Mouse (Mus musculus) CH12.LX (cell line): ENCODE data around the gene Ly6g6d. TPM values are rescaled to one million over a fixed set of nuclear protein-coding genes. Genes with fewer than 3 reads are reported as not detected.

Experiments used
- DNase-seq: peaks from one replicate; pipeline ENCODE4 v3.0.0-alpha.2; 2013; ENCODE audit errors: extremely low read depth
- H3K27ac ChIP-seq: 2 replicates; pipeline ENCODE4 v1.5.1; 2012; ENCODE audit warnings: low read depth, mild to moderate bottlenecking, control low read depth, moderate library complexity; ENCODE audit not compliant: insufficient read depth
- H3K27me3 ChIP-seq: replicated peaks from 2 replicates; pipeline ENCODE3; 2012; ENCODE audit warnings: inconsistent platforms
- H3K36me3 ChIP-seq, 2 experiments: replicated peaks in 1 of 2; 2 replicates each; pipeline versions ENCODE3 to v1.6.1; 2012; ENCODE audit warnings: inconsistent platforms in 1 of 2, low read length in 1 of 2, mild to moderate bottlenecking in 1 of 2, mixed read lengths in 1 of 2, moderate library complexity in 1 of 2; ENCODE audit not compliant: control insufficient read depth in 1 of 2, insufficient read depth in 1 of 2
- H3K4me1 ChIP-seq, 2 experiments: 2 replicates each; pipeline ENCODE4 v1.6.1; 2012; ENCODE audit warnings: inconsistent platforms in 1 of 2, moderate library complexity in 1 of 2; ENCODE audit not compliant: insufficient read depth in 2 of 2, control insufficient read depth in 1 of 2
- H3K4me2 ChIP-seq: 2 replicates; pipeline ENCODE4 v1.6.1; 2012; ENCODE audit warnings: low read depth, mild to moderate bottlenecking, control low read depth; ENCODE audit not compliant: poor library complexity, insufficient read depth, severe bottlenecking
- H3K4me3 ChIP-seq, 3 experiments: fragments of 150-350 bp in 1 of 3; sonication (generic) in 1 of 3; replicated peaks in 1 of 3; 2 replicates each; pipeline versions ENCODE3 to v1.5.1; 2011 to 2012; ENCODE audit warnings: low read depth in 2 of 3, low read length in 2 of 3, mild to moderate bottlenecking in 2 of 3, moderate library complexity in 2 of 3, control low read depth in 1 of 3, improper control_type of control experiment in 1 of 3, inconsistent platforms in 1 of 3, mixed read lengths in 1 of 3; ENCODE audit not compliant: poor library complexity in 1 of 3
- H3K79me2 ChIP-seq: replicated peaks from 2 replicates; pipeline ENCODE4 v1.6.1; 2012; ENCODE audit warnings: mild to moderate bottlenecking, moderate library complexity; ENCODE audit not compliant: control insufficient read depth, poor library complexity, insufficient read depth, severe bottlenecking; ENCODE audit errors: extremely low read depth
- H3K9ac ChIP-seq: 2 replicates; pipeline ENCODE4 v1.6.1; 2012; ENCODE audit warnings: low read depth, mild to moderate bottlenecking, control low read depth, moderate library complexity; ENCODE audit not compliant: insufficient read depth
- H3K9me3 ChIP-seq: replicated peaks from 2 replicates; pipeline ENCODE3; 2012; ENCODE audit warnings: low read length, inconsistent platforms, mixed read lengths
- CTCF ChIP-seq, 2 experiments: IDR thresholded peaks in 1 of 2; conservative IDR thresholded peaks in 1 of 2; 2 replicates each; pipeline ENCODE4 v1.5.1; 2011 to 2012; ENCODE audit warnings: low read depth in 2 of 2, low read length in 2 of 2, improper control_type of control experiment in 1 of 2, inconsistent platforms in 1 of 2, mild to moderate bottlenecking in 1 of 2, moderate library complexity in 1 of 2
- E2F4 ChIP-seq: IDR thresholded peaks from 2 replicates; pipeline ENCODE4 v1.6.1; 2011; ENCODE audit warnings: low read depth, low read length, improper control_type of control experiment; ENCODE audit not compliant: insufficient replicate concordance
- ETS1 ChIP-seq: conservative IDR thresholded peaks from 2 replicates; pipeline ENCODE4 v1.6.1; 2012; ENCODE audit warnings: low read depth, mild to moderate bottlenecking, inconsistent platforms, low read length, improper control_type of control experiment, moderate library complexity
- GABPA ChIP-seq: IDR thresholded peaks from 2 replicates; pipeline ENCODE4 v1.6.1; 2012; ENCODE audit warnings: low read depth, low read length, improper control_type of control experiment, inconsistent platforms; ENCODE audit not compliant: insufficient replicate concordance
- IRF4 ChIP-seq: IDR thresholded peaks from 2 replicates; pipeline ENCODE4 v1.6.1; 2014; ENCODE audit warnings: low read depth, mild to moderate bottlenecking, inconsistent platforms, low read length, improper control_type of control experiment
- JUND ChIP-seq: conservative IDR thresholded peaks from 2 replicates; pipeline ENCODE4 v1.6.1; 2011; ENCODE audit warnings: low read depth, low read length, improper control_type of control experiment
- KAT2A ChIP-seq: IDR thresholded peaks from 2 replicates; pipeline ENCODE4 v1.6.1; 2012; ENCODE audit warnings: low read length, improper control_type of control experiment, inconsistent platforms; ENCODE audit not compliant: insufficient replicate concordance
- MAZ ChIP-seq: IDR thresholded peaks from 2 replicates; pipeline ENCODE4 v1.6.1; 2012; ENCODE audit warnings: low read depth, mild to moderate bottlenecking, inconsistent platforms, low read length, improper control_type of control experiment, moderate library complexity
- MXI1 ChIP-seq: IDR thresholded peaks from 2 replicates; pipeline ENCODE4 v1.6.1; 2011; ENCODE audit warnings: mild to moderate bottlenecking, low read depth, low read length, improper control_type of control experiment
- MYC ChIP-seq: IDR thresholded peaks from 2 replicates; pipeline ENCODE4 v1.6.1; 2011; ENCODE audit warnings: low read depth, mild to moderate bottlenecking, improper control_type of control experiment, low read length
- POLR2AphosphoS2 ChIP-seq: IDR thresholded peaks from 2 replicates; pipeline ENCODE4 v1.6.1; 2011; ENCODE audit warnings: low read depth, low read length, improper control_type of control experiment
- RAD21 ChIP-seq: IDR thresholded peaks from 2 replicates; pipeline ENCODE4 v1.6.1; 2011; ENCODE audit warnings: low read depth, mild to moderate bottlenecking, low read length, improper control_type of control experiment, moderate library complexity
- RCOR1 ChIP-seq: conservative IDR thresholded peaks from 2 replicates; pipeline ENCODE4 v1.6.1; 2012; ENCODE audit warnings: low read depth, mild to moderate bottlenecking, inconsistent platforms, low read length, improper control_type of control experiment
- TBP ChIP-seq: conservative IDR thresholded peaks from 2 replicates; pipeline ENCODE4 v1.6.1; 2011; ENCODE audit warnings: low read depth, low read length, improper control_type of control experiment
- TCF12 ChIP-seq: IDR thresholded peaks from 2 replicates; pipeline ENCODE4 v1.6.1; 2014; ENCODE audit warnings: low read depth, mild to moderate bottlenecking, inconsistent platforms, low read length, improper control_type of control experiment
- USF1 ChIP-seq: IDR thresholded peaks from 2 replicates; pipeline ENCODE4 v1.6.1; 2014; ENCODE audit warnings: low read depth, mild to moderate bottlenecking, inconsistent platforms, low read length, improper control_type of control experiment
- ZC3H11A ChIP-seq: IDR thresholded peaks from 2 replicates; pipeline ENCODE4 v1.6.1; 2012; ENCODE audit warnings: low read depth, mild to moderate bottlenecking, inconsistent platforms, low read length, improper control_type of control experiment
- dilution Hi-C: fragments of 300-500 bp; cut with MboI; formaldehyde crosslinking; loops from 2 replicates; pipeline ENCODE4 v1.14.3; 2020; ENCODE audit warnings: low sequenced_read_pairs; ENCODE audit not compliant: extremely low pct_unique_long_range_greater_than_20kb, extremely low pct_ligation_motif_present
- in situ Hi-C: fragments of 300-500 bp; cut with MboI; formaldehyde crosslinking; loops from 3 replicates; pipeline ENCODE4 v1.14.3; 2019; ENCODE audit warnings: low sequenced_read_pairs, low pct_ligation_motif_present, low pct_unique_long_range_greater_than_20kb, mixed read lengths
- polyA plus RNA-seq: library from polyadenylated mRNA; unstranded; fragments of >175 nt; gene quantifications from 2 replicates; pipeline ENCODE4 v1.2.1, GENCODE M21; 2012; ENCODE audit warnings: low read depth; ENCODE audit not compliant: insufficient read length
- total RNA-seq, 2 experiments: library from RNA; depleted of rRNA; stranded (reverse); fragments of 300-350 nt in 1 of 2; fragments of >200 nt in 1 of 2; gene quantifications; 2 replicates each; pipeline ENCODE4 v1.2.3; 2012 to 2014

The Ly6g6d gene
- total and polyA plus RNA-seq, 3 experiments, result 0.44 TPM; not detected in 2

DNA sequence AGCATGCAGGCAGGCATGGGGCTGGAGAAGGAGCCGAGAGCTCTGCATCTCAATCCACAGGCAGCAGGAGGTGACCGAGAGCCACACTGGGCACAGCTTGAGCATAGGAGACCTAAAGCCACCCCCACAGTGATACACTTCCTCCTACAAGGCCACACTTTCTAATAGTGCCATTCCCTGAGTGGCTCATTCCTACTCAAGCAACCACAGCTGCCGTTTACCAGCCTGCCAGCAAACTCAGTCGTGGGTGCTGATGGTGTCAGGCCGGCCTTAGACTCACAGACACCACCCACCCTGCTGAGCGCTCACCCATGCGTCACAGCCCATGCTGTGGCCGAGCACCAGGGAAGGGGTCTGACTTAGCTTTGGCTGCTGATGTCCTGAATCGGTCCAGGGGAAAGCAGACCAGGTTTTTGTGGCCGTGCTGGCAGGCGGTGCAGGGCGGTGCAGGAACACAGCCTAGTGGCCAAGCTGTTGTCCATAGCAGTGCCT is 19.3 kb upstream of the Ly6g6d start:
- TF ChIP-seq JUND, result no peak
- no peak for TF ChIP-seq KAT2A
- TF ChIP-seq TBP, result no peak
- no peak for TF ChIP-seq E2F4
- TF ChIP-seq ZC3H11A, result no peak
- no peak for TF ChIP-seq ETS1
- no peak for TF ChIP-seq TCF12
- no peak for DNase-seq
- Histone ChIP-seq H3K4me1 (peaks cover 0 to 10% of the 10 kb centered on the region in 2 experiments; a peak in 2 of 4 replicates), H3K36me3 (peaks cover 59 to 91% of the 10 kb centered on the region in 2 experiments), H3K9ac (no peak overlapping the region), H3K27me3 (no peaks in the 10 kb centered on the region), H3K9me3 (no peaks in the 10 kb centered on the region), H3K4me2 (no peak overlapping the region), H3K27ac (no peak overlapping the region), H3K4me3 (no peak overlapping the region), H3K79me2 (no peaks in the 10 kb centered on the region)
- dilution Hi-C loops, result no loop called here
- in situ Hi-C loops, result no loop called here

GRCm38 (mm10) chr17:35096597-35096996 is 18.7 kb upstream of the Ly6g6d start:
- in situ Hi-C loops, result no loop called here
- dilution Hi-C loops, result no loop called here

More at GRCm38 (mm10) chr17:35096597-35096996, 18.7 kb upstream of the Ly6g6d start:
- Histone ChIP-seq H3K4me3 (no peak overlapping the region), H3K9me3 (no peaks in the 10 kb centered on the region), H3K27ac (no peak overlapping the region), H3K4me1 (peaks cover 0 to 10% of the 10 kb centered on the region in 2 experiments; a peak in 2 of 4 replicates), H3K36me3 (peaks cover 57 to 90% of the 10 kb centered on the region in 2 experiments), H3K79me2 (no peaks in the 10 kb centered on the region), H3K27me3 (no peaks in the 10 kb centered on the region), H3K9ac (no peak overlapping the region), H3K4me2 (no peak overlapping the region)
- no peak for DNase-seq
- TF ChIP-seq TCF12 (no peak), KAT2A (no peak), RAD21 (no peak), RCOR1 (no peak), MAZ (no peak), POLR2AphosphoS2 (no peak), GABPA (no peak), E2F4 (no peak), CTCF (conservative IDR thresholded peaks at IDR 0.05 in 1 of 2, IDR thresholded peaks at IDR 0.05 in 1 of 2; ENCODE audit: low read depth in 2 of 2, low read length in 2 of 2) (no peak), IRF4 (no peak), MXI1 (no peak), MYC (no peak), ETS1 (no peak), USF1 (no peak)
